Mouse (Mus musculus) lung, postnatal 0 days (tissue): ENCODE results near the gene Rasgrp2. TPM values are rescaled to one million over a fixed set of nuclear protein-coding genes. Genes with fewer than 3 reads are reported as not detected.
A peak's percentile ranks its signal among the peaks of the same experiment; 100 is the strongest.

Experiments
- ATAC-seq: fragments of 200-750 bp; cut with Nextera tagmentation; 2 replicates; pipeline ENCODE4 v1.8.0; 2017; ENCODE audit warnings: moderate library complexity
- DNase-seq: peaks from one replicate; pipeline ENCODE4 v3.0.0-alpha.2; 2016; ENCODE audit warnings: low spot score
- H3K27ac ChIP-seq: fragments of 300-500 bp; sonication (generic); 2 replicates; pipeline ENCODE4 v1.5.1; 2014; ENCODE audit warnings: antibody characterized with exemption, mild to moderate bottlenecking, low read length, mixed read lengths
- H3K27me3 ChIP-seq: fragments of 300-500 bp; sonication (generic); replicated peaks from 2 replicates; pipeline ENCODE4 v1.6.1; 2014; ENCODE audit warnings: low read length, mixed read lengths; ENCODE audit not compliant: insufficient read depth
- H3K36me3 ChIP-seq: fragments of 300-500 bp; sonication (generic); 2 replicates; pipeline ENCODE4 v1.6.1; 2014; ENCODE audit warnings: low read length, mixed read lengths; ENCODE audit not compliant: insufficient read depth
- H3K4me1 ChIP-seq: fragments of 300-500 bp; sonication (generic); 2 replicates; pipeline ENCODE4 v1.6.1; 2014; ENCODE audit warnings: antibody characterized with exemption, low read depth, low read length, mixed read lengths; ENCODE audit not compliant: insufficient read depth
- H3K4me2 ChIP-seq: fragments of 300-500 bp; sonication (generic); replicated peaks from 2 replicates; pipeline ENCODE4 v1.6.1; 2014; ENCODE audit warnings: low read depth, mild to moderate bottlenecking, low read length, moderate library complexity, mixed read lengths
- H3K4me3 ChIP-seq: fragments of 300-500 bp; sonication (generic); 2 replicates; pipeline ENCODE4 v1.5.1; 2014; ENCODE audit warnings: low read depth, low read length
- H3K9ac ChIP-seq: fragments of 300-500 bp; sonication (generic); replicated peaks from 2 replicates; pipeline ENCODE4 v1.6.1; 2014; ENCODE audit warnings: low read depth, mild to moderate bottlenecking
- H3K9me3 ChIP-seq: fragments of 300-500 bp; sonication (generic); 2 replicates; pipeline ENCODE4 v1.6.1; 2016; ENCODE audit warnings: low read length, mixed read lengths
- CTCF ChIP-seq: IDR thresholded peaks from 2 replicates; pipeline ENCODE4 v1.5.1; 2016; ENCODE audit warnings: antibody characterized with exemption, mild to moderate bottlenecking
- EP300 ChIP-seq: IDR thresholded peaks from 2 replicates; pipeline ENCODE4 v1.6.1; 2016; ENCODE audit warnings: antibody characterized with exemption, mild to moderate bottlenecking, control low read depth
- WGBS: fragments of 180-500 bp; shearing (Covaris S2); extraction: QIAGEN DNeasy Blood & Tissue Kit; methylation state at CpG from one replicate; pipeline ENCODE4 v1.1.7; 2014; 5-methylcytosine and 5-hydroxymethylcytosine counted together
- polyA plus RNA-seq: library from polyadenylated mRNA; unstranded; fragments of >200 nt; fragmentation: Nextera tagmentation; extraction: Ambion mirVana; gene quantifications from 2 replicates; pipeline ENCODE4 v1.2.1, GENCODE M21; 2015

The Rasgrp2 gene
- polyA plus RNA-seq, 1 experiment from 2014 or later: 99.2 TPM

DNA sequence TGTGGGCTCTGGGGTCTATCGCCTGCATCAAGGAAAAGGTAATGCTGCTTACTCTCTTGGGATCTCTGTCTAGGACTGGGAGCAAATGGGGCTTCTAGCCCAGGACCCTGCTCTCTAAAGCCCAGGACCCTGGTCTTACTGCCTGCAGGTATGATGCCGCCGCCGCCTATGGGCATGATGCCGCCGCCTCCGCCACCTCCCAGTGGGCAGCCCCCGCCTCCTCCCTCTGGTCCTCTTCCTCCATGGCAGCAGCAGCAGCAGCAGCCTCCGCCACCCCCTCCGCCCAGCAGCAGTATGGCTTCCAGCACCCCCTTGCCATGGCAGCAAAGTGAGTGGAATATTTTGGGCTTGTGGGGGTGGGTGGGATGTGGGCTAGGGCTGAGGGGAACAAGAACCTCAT, 24.6 kb upstream of the Rasgrp2 start:
- ATAC-seq: no peak
- WGBS: 98% methylated on average over 10 of the region's 10 CpGs
- no peak overlapping the region for H3K9ac ChIP-seq

GRCm38 (mm10) chr19:6375423-6376254, 23.5 kb upstream of the Rasgrp2 start:
- Histone ChIP-seq H3K27me3 (no peaks in the 10 kb centered on the region), H3K27ac (no peak overlapping the region), H3K36me3 (peaks cover 52% of the 10 kb centered on the region), H3K4me3 (no peak overlapping the region), H3K9me3 (no peaks in the 10 kb centered on the region), H3K9ac (no peak overlapping the region), H3K4me2 (no peak overlapping the region), H3K4me1 (no peaks in the 10 kb centered on the region)
- DNase-seq (no peak), ATAC-seq (no peak)
- WGBS: 89% methylated on average over 38 of the region's 42 CpGs
- TF ChIP-seq CTCF (no peak), EP300 (no peak)

More for the DNA sequence above, 24.6 kb upstream of the Rasgrp2 start:
- peaks cover 54% of the 10 kb centered on the region for H3K36me3 ChIP-seq
- no peaks in the 10 kb centered on the region for H3K4me1 ChIP-seq
- no peak overlapping the region for H3K4me2 ChIP-seq
- H3K27ac ChIP-seq: no peak overlapping the region
- H3K4me3 ChIP-seq: no peak overlapping the region
- H3K9me3 ChIP-seq: no peaks in the 10 kb centered on the region
- no peaks in the 10 kb centered on the region for H3K27me3 ChIP-seq
- no peak for TF ChIP-seq CTCF
- no peak for TF ChIP-seq EP300
- DNase-seq: no peak

- 74% methylated on average over 14 of the region's 14 CpGs for WGBS
- no peak overlapping the region for H3K9ac ChIP-seq
- DNase-seq (peak; percentile 39), ATAC-seq (no peak)
- no peaks in the 10 kb centered on the region for H3K9me3 ChIP-seq
- H3K4me3 ChIP-seq: no peak overlapping the region
- H3K27me3 ChIP-seq: no peaks in the 10 kb centered on the region
- H3K4me1 ChIP-seq: no peaks in the 10 kb centered on the region
- TF ChIP-seq CTCF (peak; percentile 78), EP300 (no peak)
- H3K36me3 ChIP-seq: peaks cover 50% of the 10 kb centered on the region
- no peak overlapping the region for H3K27ac ChIP-seq
- no peak overlapping the region for H3K4me2 ChIP-seq
These were observed 22.9 kb upstream of the Rasgrp2 start for GRCm38 (mm10) chr19:6376255-6376564.

- 61% methylated on average over 2 of the region's 2 CpGs for WGBS
- Histone ChIP-seq H3K27me3 (no peaks in the 10 kb centered on the region), H3K4me2 (no peak overlapping the region), H3K36me3 (peaks cover 45% of the 10 kb centered on the region), H3K9ac (no peak overlapping the region), H3K9me3 (no peaks in the 10 kb centered on the region), H3K4me3 (no peak overlapping the region), H3K4me1 (no peaks in the 10 kb centered on the region), H3K27ac (no peak overlapping the region)
- ATAC-seq: no peak
- no peak for DNase-seq
- no peak for TF ChIP-seq EP300
- no peak for TF ChIP-seq CTCF
These were observed 22.5 kb upstream of the Rasgrp2 start for GRCm38 (mm10) chr19:6376643-6377042.

- no peak for DNase-seq
- no peak overlapping the region for H3K4me2 ChIP-seq
- H3K9me3 ChIP-seq: no peaks in the 10 kb centered on the region
- H3K4me1 ChIP-seq: no peaks in the 10 kb centered on the region; the same call in 1 of the 2 replicates
- no peak overlapping the region for H3K9ac ChIP-seq
- no peak overlapping the region for H3K4me3 ChIP-seq
- peaks cover 37% of the 10 kb centered on the region for H3K36me3 ChIP-seq
- ATAC-seq: no peak
- WGBS: 83% methylated on average over 11 of the region's 11 CpGs
- no peaks in the 10 kb centered on the region for H3K27me3 ChIP-seq
- no peak overlapping the region for H3K27ac ChIP-seq
- TF ChIP-seq EP300 (no peak), CTCF (no peak)
These were observed 21.7 kb upstream of the Rasgrp2 start for GRCm38 (mm10) chr19:6377327-6378040.

- H3K9me3 ChIP-seq: no peaks in the 10 kb centered on the region
- peaks cover 13% of the 10 kb centered on the region for H3K36me3 ChIP-seq
- no peak overlapping the region for H3K4me3 ChIP-seq
- H3K27me3 ChIP-seq: no peaks in the 10 kb centered on the region
- whole genome bisulfite sequencing: 87% methylated on average over 9 of the region's 9 CpGs
- no peak overlapping the region for H3K27ac ChIP-seq
- no peak overlapping the region for H3K9ac ChIP-seq
- peak; percentile 76 for DNase-seq
- peaks cover 14% of the 10 kb centered on the region; the same call in 1 of the 2 replicates for H3K4me1 ChIP-seq
- no peak overlapping the region for H3K4me2 ChIP-seq
- TF ChIP-seq EP300 (no peak), CTCF (0 out of 2 replicates have a peak, but pooled peaks have one; percentile 18)
- ATAC-seq: peak; percentile 8; the same call in 1 of the 2 replicates
These were observed 18.6 kb upstream of the Rasgrp2 start for GRCm38 (mm10) chr19:6380411-6381166.
